Mouse (Mus musculus) heart, postnatal 0 days (tissue): Measurements from ENCODE around the gene Bdnf. TPM values are rescaled to one million over a fixed set of nuclear protein-coding genes. Genes with fewer than 3 reads are reported as not detected.

ENCODE experiments used
- ATAC-seq: fragments of 200-750 bp; cut with Nextera tagmentation; 2 replicates; pipeline ENCODE4 v1.8.0; 2017; ENCODE audit warnings: low read depth, moderate number of reproducible peaks, moderate library complexity; ENCODE audit not compliant: insufficient read depth
- DNase-seq: peaks from one replicate; pipeline ENCODE4 v3.0.0-alpha.2; 2016; ENCODE audit warnings: low spot score
- H3K27ac ChIP-seq: fragments of 300-500 bp; sonication (generic); 2 replicates; pipeline ENCODE4 v1.5.1; 2014; ENCODE audit warnings: low read depth, mild to moderate bottlenecking
- H3K27me3 ChIP-seq: fragments of 300-500 bp; sonication (generic); 2 replicates; pipeline ENCODE4 v1.6.1; 2014; ENCODE audit warnings: low read length, mixed read lengths; ENCODE audit not compliant: control insufficient read depth, insufficient read depth
- H3K36me3 ChIP-seq: fragments of 300-500 bp; sonication (generic); replicated peaks from 2 replicates; pipeline ENCODE4 v1.6.1; 2014; ENCODE audit warnings: low read length, mixed read lengths; ENCODE audit not compliant: control insufficient read depth, insufficient read depth
- H3K4me1 ChIP-seq: fragments of 300-500 bp; sonication (generic); 2 replicates; pipeline ENCODE4 v1.6.1; 2014; ENCODE audit warnings: antibody characterized with exemption; ENCODE audit not compliant: control insufficient read depth, insufficient read depth
- H3K4me2 ChIP-seq: fragments of 300-500 bp; sonication (generic); 2 replicates; pipeline ENCODE4 v1.6.1; 2014; ENCODE audit warnings: low read depth, mild to moderate bottlenecking, low read length, moderate library complexity
- H3K4me3 ChIP-seq: fragments of 300-500 bp; sonication (generic); 2 replicates; pipeline ENCODE4 v1.5.1; 2014; ENCODE audit warnings: low read depth, low read length
- H3K9ac ChIP-seq: fragments of 300-500 bp; sonication (generic); replicated peaks from 2 replicates; pipeline ENCODE4 v1.6.1; 2014; ENCODE audit warnings: low read depth, low read length, mixed read lengths
- H3K9me3 ChIP-seq: fragments of 300-500 bp; sonication (generic); replicated peaks from 2 replicates; pipeline ENCODE4 v1.6.1; 2016; ENCODE audit warnings: low read length; ENCODE audit not compliant: control insufficient read depth
- CTCF ChIP-seq: IDR thresholded peaks from 2 replicates; pipeline ENCODE4 v1.5.1; 2016; ENCODE audit warnings: antibody characterized with exemption, control low read depth, low read depth
- EP300 ChIP-seq: IDR thresholded peaks from 2 replicates; pipeline ENCODE4 v1.6.1; 2016; ENCODE audit warnings: antibody characterized with exemption, low read depth
- WGBS: fragments of 180-500 bp; shearing (Covaris S2); extraction: QIAGEN DNeasy Blood & Tissue Kit; methylation state at CpG from one replicate; pipeline ENCODE4 v1.1.7; 2014; 5-methylcytosine and 5-hydroxymethylcytosine counted together
- polyA plus RNA-seq: library from polyadenylated mRNA; unstranded; fragments of >200 nt; fragmentation: Nextera tagmentation; extraction: Ambion mirVana; gene quantifications from 2 replicates; pipeline ENCODE4 v1.2.1, GENCODE M21; 2015
- total RNA-seq: library from RNA; depleted of rRNA; stranded (reverse); fragments of >200 nt; gene quantifications from 2 replicates; pipeline ENCODE4 v1.2.3, GENCODE M21; 2014; ENCODE audit warnings: low replicate concordance; rRNA removed

Bdnf gene
- total and polyA plus RNA-seq, 2 experiments from 2014 or later, result 0.30 TPM; not detected in 1

DNA sequence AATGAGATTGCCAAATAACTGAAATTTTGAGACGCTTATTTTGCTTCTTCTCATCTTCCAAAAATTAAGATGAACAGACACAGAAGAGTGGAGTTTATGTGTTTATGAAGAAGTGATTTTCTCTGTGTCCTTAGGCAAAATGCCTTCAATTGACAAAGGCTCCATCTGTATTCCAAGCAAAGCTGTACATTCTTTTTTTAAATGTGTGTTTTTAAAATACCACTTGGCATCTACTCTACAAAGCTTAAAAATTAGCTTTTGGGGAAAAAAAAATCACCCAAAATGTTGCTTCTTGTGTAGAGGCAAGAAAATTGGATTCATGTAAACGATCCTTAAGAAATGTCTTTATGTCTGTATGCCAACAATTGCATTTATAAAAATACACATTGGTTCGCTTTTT, 94.3 kb downstream of the Bdnf start:
- no peak overlapping the region for H3K4me2 ChIP-seq
- H3K27ac ChIP-seq, result no peak overlapping the region
- H3K27me3 ChIP-seq, result no peaks in the 10 kb centered on the region
- ATAC-seq, result no peak
- no peak overlapping the region for H3K9ac ChIP-seq
- no peak for TF ChIP-seq EP300
- TF ChIP-seq CTCF, result no peak
- H3K9me3 ChIP-seq, result no peaks in the 10 kb centered on the region
- no peaks in the 10 kb centered on the region for H3K4me1 ChIP-seq
- 74% methylated on average over 3 of the region's 3 CpGs for WGBS
- H3K4me3 ChIP-seq, result no peak overlapping the region
- DNase-seq, result no peak
- no peaks in the 10 kb centered on the region for H3K36me3 ChIP-seq

DNA sequence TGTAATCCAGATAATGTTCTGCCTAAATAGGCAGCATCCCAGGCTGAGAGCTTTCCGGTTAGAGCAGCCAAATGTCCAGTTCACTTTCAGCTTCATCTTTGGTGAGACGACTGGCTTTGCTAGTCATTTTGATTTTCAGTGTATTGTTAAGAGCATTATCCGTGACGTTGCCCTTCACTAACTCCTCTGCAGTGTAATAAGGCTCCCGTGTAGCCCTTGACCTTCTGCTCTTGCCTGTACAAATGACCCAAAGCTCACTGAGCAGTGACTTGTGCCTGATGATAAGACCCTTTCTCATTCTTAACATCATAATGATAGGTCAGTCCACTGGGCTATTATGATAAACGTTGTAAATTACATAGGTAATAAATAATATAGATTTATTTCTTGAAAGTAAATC, 101.9 kb downstream of the Bdnf start:
- ATAC-seq (no peak), DNase-seq (no peak)
- no peak for TF ChIP-seq CTCF
- no peak for TF ChIP-seq EP300
- no peaks in the 10 kb centered on the region for H3K4me1 ChIP-seq
- H3K36me3 ChIP-seq, result no peaks in the 10 kb centered on the region
- H3K9ac ChIP-seq, result no peak overlapping the region
- 64% methylated on average over 6 of the region's 6 CpGs for WGBS
- H3K27ac ChIP-seq, result no peak overlapping the region
- H3K4me3 ChIP-seq, result no peak overlapping the region
- no peaks in the 10 kb centered on the region for H3K27me3 ChIP-seq
- no peaks in the 10 kb centered on the region for H3K9me3 ChIP-seq
- H3K4me2 ChIP-seq, result no peak overlapping the region

Other genes with a start within 250 kb of the Bdnf start
- 28.1 and 32.3 TPM in 2 replicates for gene Lin7c, start 216.2 kb downstream of the Bdnf start, total RNA-seq
- gene Lin7c, start 216.2 kb downstream of the Bdnf start, polyA plus RNA-seq, result 27.8 and 28.2 TPM in 2 replicates
- gene Lgr4, start 242.9 kb downstream of the Bdnf start, total RNA-seq, result 49.7 and 61.2 TPM in 2 replicates
- gene Lgr4, start 242.9 kb downstream of the Bdnf start, polyA plus RNA-seq, result 10.2 and 10.9 TPM in 2 replicates